Mouse (Mus musculus) brain, embryonic 18.5 days (tissue): ENCODE results near the gene Glis1.

Experiments
- DNase-seq: peaks from one replicate; pipeline ENCODE4 v3.0.0-alpha.2; 2012; ENCODE audit warnings: low read depth, low spot score

Gene Glis1

GRCm38 (mm10) chr4:107434356-107435237, at the start of gene Glis1:
Glis1 (plus strand) TSS chr4:107434591.
- DNase-seq, result no peak

GRCm38 (mm10) chr4:107387038-107387437, 47.4 kb upstream of the Glis1 start:
- peak; percentile 14 for DNase-seq

- no peak for DNase-seq
These were observed 46.9 kb upstream of the Glis1 start for GRCm38 (mm10) chr4:107387465-107387864.

- DNase-seq, result no peak
These were observed 46.1 kb upstream of the Glis1 start for GRCm38 (mm10) chr4:107388291-107388690.

- DNase-seq, result no peak
These were observed 45.0 kb upstream of the Glis1 start for GRCm38 (mm10) chr4:107389345-107389744.

- DNase-seq, result no peak
These were observed 40.6 kb upstream of the Glis1 start for GRCm38 (mm10) chr4:107393771-107394170.

- DNase-seq, result no peak
These were observed 14.2 kb upstream of the Glis1 start for GRCm38 (mm10) chr4:107420202-107420601.

GRCm38 (mm10) chr4:107421711-107422110, 12.7 kb upstream of the Glis1 start:
- no peak for DNase-seq

- no peak for DNase-seq
These were observed 12.2 kb upstream of the Glis1 start for GRCm38 (mm10) chr4:107422176-107422575.

GRCm38 (mm10) chr4:107425616-107426015, 8.8 kb upstream of the Glis1 start:
- DNase-seq, result no peak

- DNase-seq, result no peak
These were observed 7.8 kb upstream of the Glis1 start for GRCm38 (mm10) chr4:107426631-107427030.

- no peak for DNase-seq
These were observed 1.7 kb upstream of the Glis1 start for GRCm38 (mm10) chr4:107432717-107433116.

GRCm38 (mm10) chr4:107433998-107434355, 414 bp upstream of the Glis1 start:
- DNase-seq, result no peak

GRCm38 (mm10) chr4:107435238-107435946, 1.0 kb downstream of the Glis1 start:
- DNase-seq, result no peak

GRCm38 (mm10) chr4:107436476-107436875, 2.1 kb downstream of the Glis1 start:
- DNase-seq, result no peak

GRCm38 (mm10) chr4:107438741-107439140, 4.3 kb downstream of the Glis1 start:
- DNase-seq, result no peak

GRCm38 (mm10) chr4:107440306-107440705, 5.9 kb downstream of the Glis1 start:
- DNase-seq, result no peak

- DNase-seq, result no peak
These were observed 7.9 kb downstream of the Glis1 start for GRCm38 (mm10) chr4:107442288-107442687.

GRCm38 (mm10) chr4:107442891-107443483, 8.6 kb downstream of the Glis1 start:
- no peak for DNase-seq

- DNase-seq, result no peak
These were observed 9.2 kb downstream of the Glis1 start for GRCm38 (mm10) chr4:107443621-107444020.

- no peak for DNase-seq
These were observed 14.1 kb downstream of the Glis1 start for GRCm38 (mm10) chr4:107448481-107448880.

GRCm38 (mm10) chr4:107449519-107449918, 15.1 kb downstream of the Glis1 start:
- DNase-seq, result no peak
